Mouse (Mus musculus) midbrain, postnatal 0 days (tissue): ENCODE data around the gene Med9. TPM values are rescaled to one million over a fixed set of nuclear protein-coding genes. Genes with fewer than 3 reads are reported as not detected.

Source experiments
- ATAC-seq: fragments of 200-750 bp; cut with Nextera tagmentation; 2 replicates; pipeline ENCODE4 v1.8.0; 2017; ENCODE audit warnings: moderate number of reproducible peaks, mild to moderate bottlenecking, moderate TSS enrichment, moderate library complexity; ENCODE audit not compliant: low FRiP score
- DNase-seq: peaks from one replicate; pipeline ENCODE4 v3.0.0-alpha.2; 2015; ENCODE audit warnings: low spot score
- H3K27ac ChIP-seq: fragments of 300-500 bp; sonication (generic); 2 replicates; pipeline ENCODE4 v1.5.1; 2014; ENCODE audit warnings: low read depth, mild to moderate bottlenecking, low read length, mixed read lengths
- H3K27me3 ChIP-seq: fragments of 300-500 bp; sonication (generic); 2 replicates; pipeline ENCODE4 v1.6.1; 2014; ENCODE audit warnings: low read length, control low read depth, mixed read lengths; ENCODE audit not compliant: insufficient read depth
- H3K36me3 ChIP-seq: fragments of 300-500 bp; sonication (generic); 2 replicates; pipeline ENCODE4 v1.6.1; 2014; ENCODE audit warnings: low read length, control low read depth, mixed read lengths; ENCODE audit not compliant: insufficient read depth
- H3K4me1 ChIP-seq: fragments of 300-500 bp; sonication (generic); 2 replicates; pipeline ENCODE4 v1.6.1; 2014; ENCODE audit warnings: mild to moderate bottlenecking, control low read depth, antibody characterized with exemption, low read length, mixed read lengths; ENCODE audit not compliant: insufficient read depth
- H3K4me2 ChIP-seq: fragments of 300-500 bp; sonication (generic); 2 replicates; pipeline ENCODE4 v1.6.1; 2014; ENCODE audit warnings: low read depth, mild to moderate bottlenecking, low read length, mixed read lengths; ENCODE audit not compliant: poor library complexity, severe bottlenecking
- H3K4me3 ChIP-seq: fragments of 300-500 bp; sonication (generic); 2 replicates; pipeline ENCODE4 v1.5.1; 2014; ENCODE audit warnings: low read depth, mild to moderate bottlenecking, low read length, moderate library complexity
- H3K9ac ChIP-seq: fragments of 300-500 bp; sonication (generic); replicated peaks from 2 replicates; pipeline ENCODE4 v1.6.1; 2014; ENCODE audit warnings: mild to moderate bottlenecking, low read length, moderate library complexity, mixed read lengths; ENCODE audit not compliant: poor library complexity, severe bottlenecking
- H3K9me3 ChIP-seq: fragments of 300-500 bp; sonication (generic); 2 replicates; pipeline ENCODE4 v1.6.1; 2016; ENCODE audit warnings: low read length, control low read depth
- CTCF ChIP-seq: IDR thresholded peaks from 2 replicates; pipeline ENCODE4 v1.5.1; 2016; ENCODE audit warnings: antibody characterized with exemption, mild to moderate bottlenecking
- WGBS: fragments of 180-500 bp; shearing (Covaris S2); extraction: QIAGEN DNeasy Blood & Tissue Kit; methylation state at CpG from one replicate; pipeline ENCODE4 v1.1.7; 2014; 5-methylcytosine and 5-hydroxymethylcytosine counted together
- polyA plus RNA-seq: library from polyadenylated mRNA; unstranded; fragments of >200 nt; fragmentation: Nextera tagmentation; extraction: Ambion mirVana; gene quantifications from 2 replicates; pipeline ENCODE4 v1.2.1, GENCODE M21; 2015
- total RNA-seq: library from RNA; depleted of rRNA; stranded (reverse); fragments of >200 nt; gene quantifications from 2 replicates; pipeline ENCODE4 v1.2.3, GENCODE M21; 2014

The Med9 gene
- total and polyA plus RNA-seq, 2 experiments from 2014 or later: 28.7 to 32.0 TPM

DNA sequence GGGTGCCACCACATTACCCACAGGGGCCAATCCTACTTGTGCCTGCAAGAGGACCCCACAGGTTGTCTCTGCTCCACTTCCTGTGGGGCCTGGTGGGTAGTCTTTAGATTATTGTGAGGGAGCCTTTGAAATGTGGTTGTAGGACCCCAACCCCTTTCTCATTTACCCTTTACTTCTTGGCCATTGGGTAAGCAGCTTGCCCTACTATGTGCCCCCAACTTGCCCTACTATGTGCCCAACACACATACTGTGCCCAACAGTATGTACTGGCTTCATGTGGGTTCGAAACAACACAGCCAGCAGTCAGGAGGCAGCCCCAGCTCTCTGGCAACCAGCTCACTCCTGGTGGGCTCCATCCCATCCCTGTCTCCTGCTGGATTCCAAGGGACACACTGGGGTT is 19.8 kb downstream of the Med9 start:
- Histone ChIP-seq H3K9me3 (no peaks in the 10 kb centered on the region), H3K4me3 (no peak overlapping the region), H3K4me1 (peaks cover 19% of the 10 kb centered on the region), H3K36me3 (0 out of 2 replicates have a peak, but pooled peaks cover 1% of the 10 kb centered on the region), H3K27me3 (0 out of 2 replicates have a peak, but pooled peaks cover 3% of the 10 kb centered on the region), H3K27ac (no peak overlapping the region), H3K4me2 (no peak overlapping the region), H3K9ac (no peak overlapping the region)
- 95% methylated on average over 1 of the region's 1 CpGs for WGBS
- no peak for TF ChIP-seq CTCF
- no peak for ATAC-seq
- DNase-seq: no peak

DNA sequence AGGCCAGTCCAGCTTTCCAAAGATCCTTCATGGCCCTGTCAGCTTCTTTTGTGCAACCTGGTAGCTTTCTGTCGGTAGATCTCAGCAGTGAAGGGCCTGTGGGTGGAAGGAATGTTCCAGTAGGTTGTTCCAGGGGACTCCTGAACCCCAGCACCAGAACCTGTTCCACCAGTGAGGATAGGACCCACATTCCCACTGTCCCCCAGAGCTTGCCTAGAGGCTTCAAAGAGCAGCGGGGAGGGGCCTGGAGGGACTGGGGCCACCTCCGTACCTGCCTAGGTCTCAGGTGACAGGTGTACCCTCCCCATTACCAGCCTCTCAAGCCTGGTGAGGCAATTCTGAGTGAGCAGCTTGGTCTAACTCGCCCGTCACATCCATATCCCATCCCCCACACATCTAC is 22.8 kb downstream of the Med9 start:
- Histone ChIP-seq H3K4me3 (no peak overlapping the region), H3K4me2 (no peak overlapping the region), H3K9me3 (no peaks in the 10 kb centered on the region), H3K36me3 (no peaks in the 10 kb centered on the region), H3K9ac (no peak overlapping the region), H3K27me3 (no peaks in the 10 kb centered on the region), H3K4me1 (no peaks in the 10 kb centered on the region), H3K27ac (no peak overlapping the region)
- 73% methylated on average over 5 of the region's 5 CpGs for WGBS
- DNase-seq (no peak), ATAC-seq (no peak)
- TF ChIP-seq CTCF: no peak

DNA sequence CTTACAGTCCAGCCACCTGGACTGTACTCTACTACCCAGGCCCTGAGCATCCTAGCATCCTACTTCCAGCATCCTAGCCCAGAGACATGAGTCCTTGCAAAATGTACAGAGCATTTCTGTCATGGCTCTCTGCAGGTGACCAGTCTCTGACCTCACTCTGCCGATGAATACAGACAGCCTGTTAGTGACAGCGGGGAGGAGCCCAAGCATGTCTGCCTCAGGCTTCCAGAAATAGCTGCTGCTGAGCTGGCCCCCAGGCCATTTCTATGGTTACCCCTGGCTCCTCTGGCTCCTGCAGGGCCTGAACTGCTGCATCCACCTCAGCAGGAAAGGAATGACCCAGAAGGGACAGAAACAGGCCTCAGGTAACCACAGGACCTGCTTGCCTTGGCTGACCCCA is 23.7 kb downstream of the Med9 start:
- Histone ChIP-seq H3K9me3 (no peaks in the 10 kb centered on the region), H3K4me2 (no peak overlapping the region), H3K27me3 (no peaks in the 10 kb centered on the region), H3K9ac (no peak overlapping the region; the same call in 1 of the 2 replicates), H3K27ac (no peak overlapping the region), H3K4me3 (no peak overlapping the region), H3K36me3 (no peaks in the 10 kb centered on the region), H3K4me1 (no peaks in the 10 kb centered on the region)
- 43% methylated on average over 2 of the region's 2 CpGs for WGBS
- no peak for TF ChIP-seq CTCF
- no peak for DNase-seq
- no peak for ATAC-seq

DNA sequence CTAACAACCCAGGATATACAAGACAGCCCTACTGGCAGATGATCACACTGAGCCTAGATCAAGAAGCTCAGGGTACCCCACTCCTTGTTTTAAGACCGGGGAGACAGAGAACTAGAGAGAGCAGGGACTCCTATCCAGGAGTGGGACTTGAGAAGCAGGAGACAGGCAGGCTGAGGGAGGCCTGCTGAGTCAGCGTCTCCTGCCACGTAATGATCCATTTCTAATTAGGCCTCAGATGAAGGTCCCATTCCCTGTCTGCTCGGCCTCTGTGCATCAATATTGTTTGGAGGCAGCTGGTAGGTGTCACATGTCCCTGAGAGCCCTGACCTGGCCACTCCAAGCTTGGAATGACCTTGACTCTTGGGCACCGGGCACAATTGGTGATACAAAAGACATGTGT is 25.4 kb downstream of the Med9 start:
- Histone ChIP-seq H3K9me3 (no peaks in the 10 kb centered on the region), H3K4me1 (no peaks in the 10 kb centered on the region), H3K4me3 (no peak overlapping the region), H3K27me3 (no peaks in the 10 kb centered on the region), H3K9ac (no peak overlapping the region), H3K36me3 (no peaks in the 10 kb centered on the region), H3K4me2 (no peak overlapping the region), H3K27ac (no peak overlapping the region)
- ATAC-seq (no peak), DNase-seq (no peak)
- WGBS: 81% methylated on average over 5 of the region's 5 CpGs
- TF ChIP-seq CTCF: no peak

DNA sequence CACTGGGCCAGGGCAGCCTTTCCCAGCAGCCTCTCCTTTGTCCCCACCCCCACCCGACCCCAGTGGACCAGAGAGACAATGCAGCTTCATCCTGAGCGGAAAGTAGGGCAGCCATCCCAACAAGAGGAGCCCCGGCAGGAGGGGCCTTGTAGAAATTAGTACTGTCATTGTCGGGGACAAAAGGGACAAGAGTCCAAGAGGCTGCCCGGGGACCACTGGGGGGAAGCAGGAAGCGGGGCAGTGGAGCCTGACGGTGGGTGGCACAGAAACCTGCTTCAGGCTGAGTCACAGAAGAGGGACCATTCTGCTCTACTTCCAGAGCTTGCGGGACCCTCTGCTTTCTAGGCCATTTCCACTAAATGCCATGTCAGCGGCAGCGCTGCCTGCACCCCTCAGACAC is 27.2 kb downstream of the Med9 start:
- no peaks in the 10 kb centered on the region for H3K9me3 ChIP-seq
- no peak overlapping the region for H3K9ac ChIP-seq
- no peak overlapping the region for H3K4me2 ChIP-seq
- no peak for DNase-seq
- H3K27ac ChIP-seq: no peak overlapping the region
- no peaks in the 10 kb centered on the region for H3K4me1 ChIP-seq
- no peak for TF ChIP-seq CTCF
- H3K27me3 ChIP-seq: no peaks in the 10 kb centered on the region
- no peaks in the 10 kb centered on the region for H3K36me3 ChIP-seq
- ATAC-seq: no peak
- 26% methylated on average over 10 of the region's 10 CpGs for WGBS
- H3K4me3 ChIP-seq: no peak overlapping the region

DNA sequence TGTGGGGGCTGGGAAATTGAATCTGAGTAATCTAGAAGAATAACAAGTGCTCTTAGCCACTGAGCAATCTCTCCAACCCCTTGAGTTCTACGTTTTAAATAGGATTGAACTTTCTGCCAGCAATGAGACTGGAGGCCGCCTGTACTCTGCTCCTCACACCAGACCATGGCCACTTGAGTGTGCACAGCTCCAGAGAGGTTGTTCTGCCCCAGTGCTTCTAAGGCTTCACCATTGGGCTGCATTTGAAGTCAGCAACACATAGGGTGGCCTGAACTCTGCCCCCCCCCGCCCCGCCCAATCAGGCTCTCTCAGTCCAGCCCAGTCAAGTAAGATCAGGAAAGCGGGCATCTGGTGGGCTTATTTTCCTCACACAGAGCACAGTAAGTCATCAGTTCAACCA is 29.8 kb downstream of the Med9 start:
- H3K27me3 ChIP-seq: no peaks in the 10 kb centered on the region
- no peak for TF ChIP-seq CTCF
- no peaks in the 10 kb centered on the region for H3K36me3 ChIP-seq
- DNase-seq (no peak), ATAC-seq (no peak)
- H3K9me3 ChIP-seq: no peaks in the 10 kb centered on the region
- no peak overlapping the region for H3K27ac ChIP-seq
- H3K4me3 ChIP-seq: no peak overlapping the region
- no peak overlapping the region for H3K4me2 ChIP-seq
- no peaks in the 10 kb centered on the region for H3K4me1 ChIP-seq
- WGBS: 70% methylated on average over 5 of the region's 5 CpGs
- H3K9ac ChIP-seq: no peak overlapping the region

DNA sequence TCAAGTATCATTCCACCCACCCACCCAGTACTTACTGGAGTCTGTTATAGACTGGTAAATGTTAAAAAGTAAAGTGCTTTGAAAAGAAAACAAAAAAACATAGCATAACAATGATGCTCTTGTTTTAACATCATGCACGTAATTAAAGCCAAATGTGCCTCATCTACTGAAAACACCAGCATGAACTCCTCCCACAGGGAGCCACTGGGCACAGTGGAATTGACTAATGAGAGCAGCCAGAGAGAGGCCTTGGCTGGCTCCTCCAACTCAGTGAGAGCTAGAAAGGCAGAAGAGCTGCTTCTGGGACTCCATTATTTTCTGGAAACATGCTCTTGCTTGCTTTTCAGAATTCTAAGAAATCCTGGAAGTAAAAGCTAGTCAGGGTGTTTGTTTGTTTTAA is 41.4 kb downstream of the Med9 start:
- 85% methylated on average over 1 of the region's 1 CpGs for WGBS

More for the DNA sequence above, 41.4 kb downstream of the Med9 start:
- Histone ChIP-seq H3K4me3 (no peak overlapping the region), H3K4me2 (no peak overlapping the region), H3K4me1 (no peaks in the 10 kb centered on the region), H3K36me3 (no peaks in the 10 kb centered on the region), H3K27ac (no peak overlapping the region), H3K9me3 (no peaks in the 10 kb centered on the region), H3K27me3 (no peaks in the 10 kb centered on the region), H3K9ac (no peak overlapping the region)
- TF ChIP-seq CTCF: no peak
- DNase-seq: no peak
- ATAC-seq: no peak
